Mouse (Mus musculus) urinary bladder, postnatal 0 days (tissue): Measurements from ENCODE around the gene Cacna2d3. TPM values are rescaled to one million over a fixed set of nuclear protein-coding genes. Genes with fewer than 3 reads are reported as not detected.

Experiments used
- polyA plus RNA-seq: library from polyadenylated mRNA; unstranded; fragments of >200 nt; fragmentation: Nextera tagmentation; extraction: Ambion mirVana; gene quantifications from 2 replicates; pipeline ENCODE4 v1.2.1, GENCODE M21; 2015

The Cacna2d3 gene
- 0.25 and 0.34 TPM in 2 replicates for polyA plus RNA-seq

GRCm38 (mm10) chr14:29721488-29722385 lies at the start of gene Cacna2d3:
Gene Cacna2d3, minus strand, starts transcription at chr14:29721864.

GRCm38 (mm10) chr14:29017883-29018282 lies 703.8 kb downstream of the Cacna2d3 start, which contains the start of gene Lrtm1:
Gene Lrtm1, plus strand, starts transcription at chr14:29018208.

Other genes with a start within 250 kb of the Cacna2d3 start
- gene Selenok, start 246.4 kb upstream of the Cacna2d3 start, polyA plus RNA-seq, result 286 and 351 TPM in 2 replicates